Mouse (Mus musculus): ENCODE measurements around the gene Mphosph9. TPM values are rescaled to one million over a fixed set of nuclear protein-coding genes. Genes with fewer than 3 reads are reported as not detected.

Mphosph9 gene
- polyA plus RNA-seq, 1 experiment = 21.7 TPM

- no peaks in the 10 kb centered on the region for H3K36me3 ChIP-seq (ENCODE audit: control insufficient read depth, insufficient read depth, low read length, poor library complexity, severe bottlenecking)
- H3K4me3 ChIP-seq (ENCODE audit: low read depth, low read length) = no peak overlapping the region
- H3K4me1 ChIP-seq (ENCODE audit: control insufficient read depth, insufficient read depth, low read length) = no peaks in the 10 kb centered on the region
- no peak overlapping the region for H3K27ac ChIP-seq (ENCODE audit: insufficient read depth, low read length)
- TF ChIP-seq EP300 (IDR thresholded peaks at IDR 0.05; ENCODE audit: insufficient read depth, low read depth, low read length) = no peak
- TF ChIP-seq POLR2A (IDR thresholded peaks at IDR 0.05; ENCODE audit: insufficient read depth, low read length) = no peak
- no peak for TF ChIP-seq CTCF (IDR thresholded peaks at IDR 0.05; ENCODE audit: low read depth, low read length)
- no peak overlapping the region for H3K9ac ChIP-seq (ENCODE audit: low read depth, poor library complexity, severe bottlenecking)
- no peaks in the 10 kb centered on the region for H3K27me3 ChIP-seq (ENCODE audit: control insufficient read depth, insufficient read depth, low read length, poor library complexity, severe bottlenecking)
- H3K9me3 ChIP-seq (replicated peaks; ENCODE audit: control insufficient read depth, insufficient read depth, low read length, poor library complexity, severe bottlenecking) = no peaks in the 10 kb centered on the region
Observed at GRCm38 (mm10) chr5:124227193-124227592, 100.6 kb downstream of the Mphosph9 start.

GRCm38 (mm10) chr5:124226494-124226893 is 101.3 kb downstream of the Mphosph9 start:
- H3K4me3 ChIP-seq (ENCODE audit: low read depth, low read length) = no peak overlapping the region
- H3K9me3 ChIP-seq (replicated peaks; ENCODE audit: control insufficient read depth, insufficient read depth, low read length, poor library complexity, severe bottlenecking) = no peaks in the 10 kb centered on the region
- H3K27ac ChIP-seq (ENCODE audit: insufficient read depth, low read length) = no peak overlapping the region
- no peaks in the 10 kb centered on the region for H3K36me3 ChIP-seq (ENCODE audit: control insufficient read depth, insufficient read depth, low read length, poor library complexity, severe bottlenecking)
- H3K27me3 ChIP-seq (ENCODE audit: control insufficient read depth, insufficient read depth, low read length, poor library complexity, severe bottlenecking) = no peaks in the 10 kb centered on the region
- no peaks in the 10 kb centered on the region for H3K4me1 ChIP-seq (ENCODE audit: control insufficient read depth, insufficient read depth, low read length)
- no peak overlapping the region for H3K9ac ChIP-seq (ENCODE audit: low read depth, poor library complexity, severe bottlenecking)
- TF ChIP-seq EP300 (IDR thresholded peaks at IDR 0.05; ENCODE audit: insufficient read depth, low read depth, low read length) (no peak), POLR2A (IDR thresholded peaks at IDR 0.05; ENCODE audit: insufficient read depth, low read length) (no peak), CTCF (IDR thresholded peaks at IDR 0.05; ENCODE audit: low read depth, low read length) (no peak)

DNA sequence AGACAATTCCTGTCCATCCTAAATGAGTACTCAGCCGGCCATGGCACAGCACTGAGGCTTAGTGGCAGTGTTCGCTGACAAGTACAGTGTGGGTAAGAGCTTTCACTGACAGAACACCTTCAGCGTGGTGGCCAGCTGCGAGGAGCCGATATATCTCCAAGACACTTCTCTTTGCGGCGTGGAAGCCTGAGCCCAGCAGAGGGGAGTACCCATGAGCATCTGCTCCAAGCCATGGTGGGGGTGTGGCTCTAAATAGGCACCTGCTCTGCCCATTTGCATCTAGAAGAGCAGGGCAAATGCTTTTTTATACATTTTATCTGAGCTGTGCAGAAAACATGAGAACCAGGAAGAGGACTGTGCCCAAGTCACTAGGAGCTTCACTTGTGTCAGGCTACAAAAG is 101.9 kb downstream of the Mphosph9 start:
- H3K4me1 ChIP-seq (ENCODE audit: control insufficient read depth, insufficient read depth, low read length) = no peaks in the 10 kb centered on the region
- no peaks in the 10 kb centered on the region for H3K36me3 ChIP-seq (ENCODE audit: control insufficient read depth, insufficient read depth, low read length, poor library complexity, severe bottlenecking)
- no peak overlapping the region for H3K4me3 ChIP-seq (ENCODE audit: low read depth, low read length)
- no peak overlapping the region for H3K27ac ChIP-seq (ENCODE audit: insufficient read depth, low read length)
- no peaks in the 10 kb centered on the region for H3K27me3 ChIP-seq (ENCODE audit: control insufficient read depth, insufficient read depth, low read length, poor library complexity, severe bottlenecking)
- no peaks in the 10 kb centered on the region for H3K9me3 ChIP-seq (replicated peaks; ENCODE audit: control insufficient read depth, insufficient read depth, low read length, poor library complexity, severe bottlenecking)
- TF ChIP-seq CTCF (IDR thresholded peaks at IDR 0.05; ENCODE audit: low read depth, low read length) (no peak), POLR2A (IDR thresholded peaks at IDR 0.05; ENCODE audit: insufficient read depth, low read length) (no peak), EP300 (IDR thresholded peaks at IDR 0.05; ENCODE audit: insufficient read depth, low read depth, low read length) (no peak)
- no peak overlapping the region for H3K9ac ChIP-seq (ENCODE audit: low read depth, poor library complexity, severe bottlenecking)

DNA sequence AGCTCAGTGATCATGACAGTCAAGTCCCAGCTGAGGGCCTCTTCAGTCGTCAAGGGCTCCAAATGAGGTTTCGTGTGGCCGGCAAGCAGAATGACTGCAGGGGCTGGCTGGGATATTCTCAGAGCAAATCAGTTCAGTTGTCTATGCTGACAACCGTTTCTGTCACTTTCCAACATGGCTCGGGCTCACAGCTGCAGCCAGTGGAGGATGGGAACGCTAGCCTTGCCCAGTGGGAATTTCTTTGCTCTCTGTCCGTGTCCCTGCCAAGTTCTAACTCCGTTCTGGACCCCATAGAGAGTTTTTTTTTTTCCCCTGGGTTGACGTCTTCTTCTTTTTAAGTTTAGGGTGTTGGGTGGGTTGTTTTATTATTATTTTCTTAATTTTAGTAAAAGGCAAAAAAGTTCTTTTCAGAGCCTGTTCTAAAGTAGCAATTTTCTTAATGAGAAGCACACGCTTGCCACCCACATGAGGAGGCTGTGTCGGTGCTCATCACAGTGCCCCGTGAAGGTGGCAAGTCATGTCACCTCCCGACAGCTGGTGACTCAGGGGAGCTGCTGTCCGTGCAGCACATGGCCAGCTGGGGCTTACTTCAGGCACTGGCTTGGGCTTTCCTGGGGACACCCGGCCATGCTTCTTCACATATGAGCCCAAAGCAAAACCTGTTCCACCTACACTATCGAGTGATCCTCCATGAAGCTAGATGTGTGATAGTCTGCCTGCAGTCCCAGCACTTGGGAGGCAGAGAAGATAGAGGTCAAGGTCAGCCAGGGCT is 103.3 kb downstream of the Mphosph9 start:
- Histone ChIP-seq H3K36me3 (ENCODE audit: control insufficient read depth, insufficient read depth, low read length, poor library complexity, severe bottlenecking) (no peaks in the 10 kb centered on the region), H3K4me3 (ENCODE audit: low read depth, low read length) (no peak overlapping the region), H3K27me3 (ENCODE audit: control insufficient read depth, insufficient read depth, low read length, poor library complexity, severe bottlenecking) (no peaks in the 10 kb centered on the region), H3K4me1 (ENCODE audit: control insufficient read depth, insufficient read depth, low read length) (no peaks in the 10 kb centered on the region), H3K9ac (ENCODE audit: low read depth, poor library complexity, severe bottlenecking) (no peak overlapping the region), H3K9me3 (replicated peaks; ENCODE audit: control insufficient read depth, insufficient read depth, low read length, poor library complexity, severe bottlenecking) (no peaks in the 10 kb centered on the region), H3K27ac (ENCODE audit: insufficient read depth, low read length) (no peak overlapping the region)
- TF ChIP-seq EP300 (IDR thresholded peaks at IDR 0.05; ENCODE audit: insufficient read depth, low read depth, low read length) = no peak
- no peak for TF ChIP-seq POLR2A (IDR thresholded peaks at IDR 0.05; ENCODE audit: insufficient read depth, low read length)
- TF ChIP-seq CTCF (IDR thresholded peaks at IDR 0.05; ENCODE audit: low read depth, low read length) = no peak

GRCm38 (mm10) chr5:124223574-124223973 is 104.2 kb downstream of the Mphosph9 start:
- Histone ChIP-seq H3K4me1 (ENCODE audit: control insufficient read depth, insufficient read depth, low read length) (no peaks in the 10 kb centered on the region), H3K27ac (ENCODE audit: insufficient read depth, low read length) (no peak overlapping the region), H3K36me3 (ENCODE audit: control insufficient read depth, insufficient read depth, low read length, poor library complexity, severe bottlenecking) (no peaks in the 10 kb centered on the region), H3K9ac (ENCODE audit: low read depth, poor library complexity, severe bottlenecking) (no peak overlapping the region), H3K4me3 (ENCODE audit: low read depth, low read length) (no peak overlapping the region), H3K9me3 (replicated peaks; ENCODE audit: control insufficient read depth, insufficient read depth, low read length, poor library complexity, severe bottlenecking) (no peaks in the 10 kb centered on the region), H3K27me3 (ENCODE audit: control insufficient read depth, insufficient read depth, low read length, poor library complexity, severe bottlenecking) (no peaks in the 10 kb centered on the region)
- TF ChIP-seq POLR2A (IDR thresholded peaks at IDR 0.05; ENCODE audit: insufficient read depth, low read length) (no peak), EP300 (IDR thresholded peaks at IDR 0.05; ENCODE audit: insufficient read depth, low read depth, low read length) (no peak), CTCF (IDR thresholded peaks at IDR 0.05; ENCODE audit: low read depth, low read length) (no peak)

DNA sequence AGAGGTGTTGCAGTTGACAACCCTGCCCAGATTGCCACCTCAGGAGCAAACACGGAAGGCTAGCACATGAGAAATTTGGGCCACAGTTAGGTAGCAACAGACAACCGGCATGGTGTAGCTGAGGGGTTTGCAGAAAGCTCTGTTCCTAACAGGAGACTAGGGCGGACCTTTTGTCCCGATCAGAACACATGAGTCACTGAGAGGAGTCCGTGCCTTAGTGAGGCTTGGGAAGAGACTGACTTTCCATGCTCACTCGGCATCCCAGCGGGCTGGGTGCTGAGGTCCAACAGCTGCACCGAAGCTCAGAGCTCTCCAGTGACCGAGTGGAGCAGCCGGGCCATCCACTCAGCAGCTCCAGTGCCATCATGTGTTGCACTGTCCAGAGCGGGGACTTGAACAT is 105.1 kb downstream of the Mphosph9 start:
- Histone ChIP-seq H3K36me3 (ENCODE audit: control insufficient read depth, insufficient read depth, low read length, poor library complexity, severe bottlenecking) (no peaks in the 10 kb centered on the region), H3K4me3 (ENCODE audit: low read depth, low read length) (no peak overlapping the region), H3K4me1 (ENCODE audit: control insufficient read depth, insufficient read depth, low read length) (no peaks in the 10 kb centered on the region), H3K27me3 (ENCODE audit: control insufficient read depth, insufficient read depth, low read length, poor library complexity, severe bottlenecking) (no peaks in the 10 kb centered on the region), H3K9me3 (replicated peaks; ENCODE audit: control insufficient read depth, insufficient read depth, low read length, poor library complexity, severe bottlenecking) (no peaks in the 10 kb centered on the region), H3K9ac (ENCODE audit: low read depth, poor library complexity, severe bottlenecking) (no peak overlapping the region), H3K27ac (ENCODE audit: insufficient read depth, low read length) (no peak overlapping the region)
- no peak for TF ChIP-seq POLR2A (IDR thresholded peaks at IDR 0.05; ENCODE audit: insufficient read depth, low read length)
- TF ChIP-seq CTCF (IDR thresholded peaks at IDR 0.05; ENCODE audit: low read depth, low read length) = no peak
- TF ChIP-seq EP300 (IDR thresholded peaks at IDR 0.05; ENCODE audit: insufficient read depth, low read depth, low read length) = no peak

All from ES-Bruce4 (cell line).